Mouse (Mus musculus) E14TG2a.4 (cell line): ENCODE measurements around the gene Foxp1.

Source experiments
- CTCF ChIP-seq: conservative IDR thresholded peaks from 2 replicates; pipeline ENCODE4 v1.5.1; 2014; ENCODE audit warnings: low read length
- NANOG ChIP-seq: IDR thresholded peaks from 2 replicates; pipeline ENCODE4 v1.6.1; 2014; ENCODE audit warnings: borderline replicate concordance, low read length, mixed read lengths

DNA sequence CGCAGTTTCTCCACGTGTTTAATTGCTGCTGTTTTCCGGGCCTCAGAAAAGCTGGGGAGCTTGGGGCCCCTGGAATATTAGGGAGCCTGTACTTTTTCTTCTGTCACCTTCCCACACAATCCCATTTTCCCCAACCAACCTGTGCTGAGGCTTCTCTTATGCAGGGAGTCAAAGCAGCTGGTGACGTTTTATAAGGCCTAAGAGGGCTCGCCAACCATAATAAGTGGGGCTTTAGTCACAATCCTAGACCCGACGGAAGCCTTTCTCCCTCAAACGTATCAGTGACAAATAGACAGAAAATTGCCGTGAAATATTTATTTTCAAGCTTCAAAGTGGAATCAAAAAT is 362.2 kb downstream of the Foxp1 start:
- no peak for TF ChIP-seq CTCF
- TF ChIP-seq NANOG = no peak
